Mouse (Mus musculus): ENCODE results near the gene Gm20425. TPM values are rescaled to one million over a fixed set of nuclear protein-coding genes. Genes with fewer than 3 reads are reported as not detected.
A peak's percentile ranks its signal among the peaks of the same experiment; 100 is the strongest.

Gm20425 gene
- 0.68 and 2.1 TPM in 2 replicates for polyA plus RNA-seq (2014; fragmentation: Nextera tagmentation; extraction: Ambion mirVana)

- Histone ChIP-seq H3K4me3 (ENCODE audit: low read depth, low read length) (0 out of 2 replicates have a peak within 1 kb of the TSS, but pooled peaks have one; percentile 16), H3K36me3 (ENCODE audit: control insufficient read depth, insufficient read depth, low read length) (no peaks in the 10 kb centered on the region), H3K9ac (replicated peaks; ENCODE audit: low read depth, low read length) (0 out of 2 replicates have a peak within 1 kb of the TSS, but pooled peaks have one; percentile 37), H3K9me3 (ENCODE audit: control insufficient read depth, low read length) (no peaks in the 10 kb centered on the region), H3K4me2 (ENCODE audit: low read depth, low read length) (peak within 1 kb of the TSS; percentile 31), H3K27me3 (ENCODE audit: control insufficient read depth, insufficient read depth, low read length) (no peaks in the 10 kb centered on the region), H3K4me1 (ENCODE audit: control insufficient read depth, insufficient read depth, low read length) (no peaks in the 10 kb centered on the region), H3K27ac (ENCODE audit: low read depth, low read length) (peak within 1 kb of the TSS; percentile 56; the same call in 1 of the 2 replicates)
- peak; percentile 74; the same call in 1 of the 2 replicates for ATAC-seq (ENCODE audit: low read depth)
- WGBS, result 34% methylated on average over 26 of the region's 29 CpGs
Observed at GRCm38 (mm10) chr9:103230151-103230951, at the start of gene Gm20425, which contains the start of gene Trf. TSS of gene Gm20425 (minus strand) at chr9:103230307. TSS of gene Trf (minus strand) at chr9:103230444.

- Histone ChIP-seq H3K36me3 (ENCODE audit: control insufficient read depth, insufficient read depth, low read length) (no peaks in the 10 kb centered on the region), H3K27ac (ENCODE audit: low read depth, low read length) (no peak overlapping the region), H3K4me3 (ENCODE audit: low read depth, low read length) (no peak overlapping the region), H3K9me3 (ENCODE audit: control insufficient read depth, low read length) (no peaks in the 10 kb centered on the region), H3K4me1 (ENCODE audit: control insufficient read depth, insufficient read depth, low read length) (no peaks in the 10 kb centered on the region), H3K9ac (replicated peaks; ENCODE audit: low read depth, low read length) (no peak overlapping the region), H3K4me2 (ENCODE audit: low read depth, low read length) (no peak overlapping the region), H3K27me3 (ENCODE audit: control insufficient read depth, insufficient read depth, low read length) (no peaks in the 10 kb centered on the region)
- ATAC-seq (ENCODE audit: low read depth), result no peak
- WGBS, result 90% methylated on average over 6 of the region's 6 CpGs
Observed at GRCm38 (mm10) chr9:103276876-103277275, 46.8 kb upstream of the Gm20425 start.

GRCm38 (mm10) chr9:103275676-103276075 is 45.6 kb upstream of the Gm20425 start:
- H3K4me3 ChIP-seq (ENCODE audit: low read depth, low read length), result no peak overlapping the region
- H3K27me3 ChIP-seq (ENCODE audit: control insufficient read depth, insufficient read depth, low read length), result no peaks in the 10 kb centered on the region
- H3K36me3 ChIP-seq (ENCODE audit: control insufficient read depth, insufficient read depth, low read length), result no peaks in the 10 kb centered on the region
- H3K9ac ChIP-seq (replicated peaks; ENCODE audit: low read depth, low read length), result no peak overlapping the region
- H3K27ac ChIP-seq (ENCODE audit: low read depth, low read length), result no peak overlapping the region
- H3K4me1 ChIP-seq (ENCODE audit: control insufficient read depth, insufficient read depth, low read length), result no peaks in the 10 kb centered on the region
- ATAC-seq (ENCODE audit: low read depth), result no peak
- H3K4me2 ChIP-seq (ENCODE audit: low read depth, low read length), result no peak overlapping the region
- WGBS, result 81% methylated on average over 1 of the region's 1 CpGs
- H3K9me3 ChIP-seq (ENCODE audit: control insufficient read depth, low read length), result no peaks in the 10 kb centered on the region

- no peak for ATAC-seq (ENCODE audit: low read depth)
- H3K4me3 ChIP-seq (ENCODE audit: low read depth, low read length), result no peak overlapping the region
- H3K9me3 ChIP-seq (ENCODE audit: control insufficient read depth, low read length), result no peaks in the 10 kb centered on the region
- H3K36me3 ChIP-seq (ENCODE audit: control insufficient read depth, insufficient read depth, low read length), result no peaks in the 10 kb centered on the region
- no peak overlapping the region for H3K4me2 ChIP-seq (ENCODE audit: low read depth, low read length)
- H3K4me1 ChIP-seq (ENCODE audit: control insufficient read depth, insufficient read depth, low read length), result no peaks in the 10 kb centered on the region
- no peak overlapping the region for H3K27ac ChIP-seq (ENCODE audit: low read depth, low read length)
- H3K9ac ChIP-seq (replicated peaks; ENCODE audit: low read depth, low read length), result no peak overlapping the region
- 93% methylated on average over 8 of the region's 8 CpGs for WGBS
- no peaks in the 10 kb centered on the region for H3K27me3 ChIP-seq (ENCODE audit: control insufficient read depth, insufficient read depth, low read length)
Observed at GRCm38 (mm10) chr9:103274819-103275218, 44.7 kb upstream of the Gm20425 start.

GRCm38 (mm10) chr9:103271104-103271503 is 41.0 kb upstream of the Gm20425 start:
- H3K9ac ChIP-seq (replicated peaks; ENCODE audit: low read depth, low read length), result no peak overlapping the region
- 19% methylated on average over 4 of the region's 4 CpGs for WGBS
- no peak overlapping the region for H3K4me2 ChIP-seq (ENCODE audit: low read depth, low read length)
- H3K9me3 ChIP-seq (ENCODE audit: control insufficient read depth, low read length), result no peaks in the 10 kb centered on the region
- no peak overlapping the region for H3K4me3 ChIP-seq (ENCODE audit: low read depth, low read length)
- no peaks in the 10 kb centered on the region for H3K4me1 ChIP-seq (ENCODE audit: control insufficient read depth, insufficient read depth, low read length)
- H3K27ac ChIP-seq (ENCODE audit: low read depth, low read length), result no peak overlapping the region
- ATAC-seq (ENCODE audit: low read depth), result peak; percentile 80; the same call in 1 of the 2 replicates
- H3K27me3 ChIP-seq (ENCODE audit: control insufficient read depth, insufficient read depth, low read length), result no peaks in the 10 kb centered on the region
- H3K36me3 ChIP-seq (ENCODE audit: control insufficient read depth, insufficient read depth, low read length), result no peaks in the 10 kb centered on the region

- H3K36me3 ChIP-seq (ENCODE audit: control insufficient read depth, insufficient read depth, low read length), result no peaks in the 10 kb centered on the region
- H3K4me1 ChIP-seq (ENCODE audit: control insufficient read depth, insufficient read depth, low read length), result no peaks in the 10 kb centered on the region
- H3K27me3 ChIP-seq (ENCODE audit: control insufficient read depth, insufficient read depth, low read length), result no peaks in the 10 kb centered on the region
- ATAC-seq (ENCODE audit: low read depth), result no peak
- no peak overlapping the region for H3K27ac ChIP-seq (ENCODE audit: low read depth, low read length)
- H3K9ac ChIP-seq (replicated peaks; ENCODE audit: low read depth, low read length), result no peak overlapping the region
- no peak overlapping the region for H3K4me2 ChIP-seq (ENCODE audit: low read depth, low read length)
- no peaks in the 10 kb centered on the region for H3K9me3 ChIP-seq (ENCODE audit: control insufficient read depth, low read length)
- no peak overlapping the region for H3K4me3 ChIP-seq (ENCODE audit: low read depth, low read length)
- WGBS, result 91% methylated on average over 4 of the region's 4 CpGs
Observed at GRCm38 (mm10) chr9:103265778-103266177, 35.7 kb upstream of the Gm20425 start.

GRCm38 (mm10) chr9:103252906-103253305 is 22.8 kb upstream of the Gm20425 start:
- Histone ChIP-seq H3K36me3 (ENCODE audit: control insufficient read depth, insufficient read depth, low read length) (no peaks in the 10 kb centered on the region), H3K4me2 (ENCODE audit: low read depth, low read length) (no peak overlapping the region), H3K4me3 (ENCODE audit: low read depth, low read length) (no peak overlapping the region), H3K9ac (replicated peaks; ENCODE audit: low read depth, low read length) (no peak overlapping the region), H3K4me1 (ENCODE audit: control insufficient read depth, insufficient read depth, low read length) (no peaks in the 10 kb centered on the region), H3K27ac (ENCODE audit: low read depth, low read length) (no peak overlapping the region), H3K27me3 (ENCODE audit: control insufficient read depth, insufficient read depth, low read length) (no peaks in the 10 kb centered on the region), H3K9me3 (ENCODE audit: control insufficient read depth, low read length) (no peaks in the 10 kb centered on the region)
- ATAC-seq (ENCODE audit: low read depth), result no peak
- 79% methylated on average over 5 of the region's 5 CpGs for WGBS

- Histone ChIP-seq H3K9ac (replicated peaks; ENCODE audit: low read depth, low read length) (no peak overlapping the region), H3K4me2 (ENCODE audit: low read depth, low read length) (no peak overlapping the region), H3K27ac (ENCODE audit: low read depth, low read length) (no peak overlapping the region), H3K27me3 (ENCODE audit: control insufficient read depth, insufficient read depth, low read length) (no peaks in the 10 kb centered on the region), H3K4me1 (ENCODE audit: control insufficient read depth, insufficient read depth, low read length) (no peaks in the 10 kb centered on the region), H3K4me3 (ENCODE audit: low read depth, low read length) (no peak overlapping the region), H3K9me3 (ENCODE audit: control insufficient read depth, low read length) (no peaks in the 10 kb centered on the region), H3K36me3 (ENCODE audit: control insufficient read depth, insufficient read depth, low read length) (no peaks in the 10 kb centered on the region)
- WGBS, result 59% methylated on average over 4 of the region's 4 CpGs
- no peak for ATAC-seq (ENCODE audit: low read depth)
Observed at GRCm38 (mm10) chr9:103248618-103249017, 18.5 kb upstream of the Gm20425 start.

- Histone ChIP-seq H3K27ac (ENCODE audit: low read depth, low read length) (no peak overlapping the region), H3K4me1 (ENCODE audit: control insufficient read depth, insufficient read depth, low read length) (no peaks in the 10 kb centered on the region), H3K36me3 (ENCODE audit: control insufficient read depth, insufficient read depth, low read length) (no peaks in the 10 kb centered on the region), H3K4me2 (ENCODE audit: low read depth, low read length) (no peak overlapping the region), H3K9ac (replicated peaks; ENCODE audit: low read depth, low read length) (no peak overlapping the region), H3K4me3 (ENCODE audit: low read depth, low read length) (no peak overlapping the region), H3K27me3 (ENCODE audit: control insufficient read depth, insufficient read depth, low read length) (no peaks in the 10 kb centered on the region), H3K9me3 (ENCODE audit: control insufficient read depth, low read length) (no peaks in the 10 kb centered on the region)
- 91% methylated on average over 8 of the region's 8 CpGs for WGBS
- ATAC-seq (ENCODE audit: low read depth), result no peak
Observed at GRCm38 (mm10) chr9:103246526-103247168, 16.5 kb upstream of the Gm20425 start.

Data from neural tube, embryonic 14.5 days (tissue).